Mouse (Mus musculus) intestine, embryonic 16.5 days (tissue): ENCODE measurements around the gene Gm21454. TPM values are rescaled to one million over a fixed set of nuclear protein-coding genes. Genes with fewer than 3 reads are reported as not detected.
"Not testable (repeated sequence)": the region's sequence is repeated elsewhere in the genome, so short reads cannot be mapped to it uniquely, and the experiment has no call there.

Experiments
- ATAC-seq: fragments of 200-750 bp; cut with Nextera tagmentation; 2 replicates; pipeline ENCODE4 v1.8.0; 2017; ENCODE audit warnings: moderate TSS enrichment, moderate library complexity
- H3K27ac ChIP-seq: fragments of 300-500 bp; sonication (generic); 2 replicates; pipeline ENCODE4 v1.5.1; 2014; ENCODE audit warnings: mild to moderate bottlenecking, low read length
- H3K27me3 ChIP-seq: fragments of 300-500 bp; sonication (generic); replicated peaks from 2 replicates; pipeline ENCODE4 v1.6.1; 2014; ENCODE audit warnings: low read length, control low read depth, mixed read lengths; ENCODE audit not compliant: control insufficient read depth, insufficient read depth
- H3K36me3 ChIP-seq: fragments of 300-500 bp; sonication (generic); 2 replicates; pipeline ENCODE4 v1.6.1; 2014; ENCODE audit warnings: low read length, control low read depth; ENCODE audit not compliant: control insufficient read depth, insufficient read depth
- H3K4me1 ChIP-seq: fragments of 300-500 bp; sonication (generic); 2 replicates; pipeline ENCODE4 v1.6.1; 2014; ENCODE audit warnings: low read length, control low read depth, mixed read lengths; ENCODE audit not compliant: control insufficient read depth, insufficient read depth
- H3K4me2 ChIP-seq: fragments of 300-500 bp; sonication (generic); 2 replicates; pipeline ENCODE4 v1.6.1; 2014; ENCODE audit warnings: low read depth, low read length, control low read depth
- H3K4me3 ChIP-seq: fragments of 300-500 bp; sonication (generic); 2 replicates; pipeline ENCODE4 v1.5.1; 2014; ENCODE audit warnings: mild to moderate bottlenecking, low read length
- H3K9ac ChIP-seq: fragments of 300-500 bp; sonication (generic); 2 replicates; pipeline ENCODE4 v1.6.1; 2014; ENCODE audit warnings: low read depth, low read length
- H3K9me3 ChIP-seq: fragments of 300-500 bp; sonication (generic); 2 replicates; pipeline ENCODE4 v1.6.1; 2016; ENCODE audit warnings: low read length, control low read depth; ENCODE audit not compliant: control insufficient read depth
- WGBS: fragments of 180-500 bp; shearing (Covaris S2); extraction: QIAGEN DNeasy Blood & Tissue Kit; methylation state at CpG from one replicate; pipeline ENCODE4 v1.1.7; 2014; 5-methylcytosine and 5-hydroxymethylcytosine counted together
- polyA plus RNA-seq: library from polyadenylated mRNA; unstranded; fragments of >200 nt; fragmentation: Nextera tagmentation; extraction: Ambion mirVana; gene quantifications from 2 replicates; pipeline ENCODE4 v1.2.1, GENCODE M21; 2015

The Gm21454 gene
- polyA plus RNA-seq: not detected in 2 replicates

DNA sequence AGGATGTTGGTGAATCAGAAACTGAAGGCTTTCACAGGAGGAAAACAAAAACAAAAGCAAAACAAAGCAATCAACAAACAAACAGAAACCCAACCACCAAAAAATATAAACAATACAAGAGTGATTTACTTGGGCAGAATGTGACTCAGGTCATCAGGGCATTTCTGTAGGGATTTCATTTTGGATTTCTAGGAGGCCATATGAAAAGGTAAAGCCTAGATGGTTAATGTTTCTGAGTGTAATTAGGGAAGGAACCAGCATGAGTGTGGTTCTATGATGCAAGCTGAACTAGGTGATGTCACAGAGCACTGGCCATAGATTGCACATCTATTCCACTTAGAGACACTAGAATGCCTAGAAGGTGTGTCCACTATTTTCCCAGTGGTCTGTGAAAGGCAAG, at the start of gene Gm21454, which contains the start of gene Gm21440:
Gene Gm21454, plus strand, starts transcription at position 352 of the 400 bp plus-strand sequence.
Gene Gm21440, plus strand, starts transcription at position 301 of the 400 bp plus-strand sequence.
- H3K4me3 ChIP-seq, ATAC-seq, H3K4me1 ChIP-seq, H3K9ac ChIP-seq, H3K27me3 ChIP-seq, H3K9me3 ChIP-seq, H3K27ac ChIP-seq, H3K4me2 ChIP-seq, H3K36me3 ChIP-seq: not testable (repeated sequence)

DNA sequence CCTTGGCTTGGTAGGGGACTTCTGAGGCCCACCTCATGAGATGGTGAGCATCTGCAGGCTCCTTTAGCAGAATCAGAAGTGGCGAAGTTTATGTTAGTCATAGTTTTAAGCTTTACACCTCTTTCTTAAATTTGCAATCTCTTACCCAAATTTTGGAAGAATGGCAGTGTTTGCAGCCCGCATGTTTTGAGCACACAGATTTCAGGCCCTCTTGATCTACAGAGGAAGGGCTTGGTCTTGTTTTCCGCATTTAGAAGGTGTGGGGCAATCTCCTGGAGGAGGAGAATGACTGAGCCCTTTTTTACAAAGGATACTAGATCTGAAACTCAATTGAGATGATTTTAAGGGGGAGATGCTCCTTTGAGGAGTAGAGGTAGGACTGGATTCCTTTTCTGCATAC, 28.4 kb upstream of the Gm21454 start, which contains the start of gene Gm21828:
Gene Gm21828, minus strand, starts transcription at position 101 of the 400 bp plus-strand sequence.
- no CpG with 5 or more reads among the region's 3 CpGs for WGBS

DNA sequence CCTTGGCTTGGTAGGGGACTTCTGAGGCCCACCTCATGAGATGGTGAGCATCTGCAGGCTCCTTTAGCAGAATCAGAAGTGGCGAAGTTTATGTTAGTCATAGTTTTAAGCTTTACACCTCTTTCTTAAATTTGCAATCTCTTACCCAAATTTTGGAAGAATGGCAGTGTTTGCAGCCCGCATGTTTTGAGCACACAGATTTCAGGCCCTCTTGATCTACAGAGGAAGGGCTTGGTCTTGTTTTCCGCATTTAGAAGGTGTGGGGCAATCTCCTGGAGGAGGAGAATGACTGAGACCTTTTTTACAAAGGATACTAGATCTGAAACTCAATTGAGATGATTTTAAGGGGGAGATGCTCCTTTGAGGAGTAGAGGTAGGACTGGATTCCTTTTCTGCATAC, 96.7 kb downstream of the Gm21454 start, which contains the start of gene Gm21725:
Gene Gm21725, minus strand, starts transcription at position 101 of the 400 bp plus-strand sequence.
- H3K4me3 ChIP-seq, H3K27me3 ChIP-seq, H3K4me2 ChIP-seq, H3K9me3 ChIP-seq, ATAC-seq, H3K27ac ChIP-seq, H3K36me3 ChIP-seq, H3K4me1 ChIP-seq, H3K9ac ChIP-seq: not testable (repeated sequence)
- WGBS: no CpG with 5 or more reads among the region's 3 CpGs

More for the DNA sequence above, 28.4 kb upstream of the Gm21454 start, which contains the start of gene Gm21828:
- not testable (repeated sequence) for H3K9ac ChIP-seq, H3K36me3 ChIP-seq, H3K4me1 ChIP-seq, H3K4me3 ChIP-seq, H3K27me3 ChIP-seq, ATAC-seq, H3K4me2 ChIP-seq, H3K9me3 ChIP-seq, H3K27ac ChIP-seq

Other genes starting within 250 kb of the Gm21454 start
- not detected in 2 replicates for gene Gm20807, start 209.6 kb upstream of the Gm21454 start, polyA plus RNA-seq
- not detected in 2 replicates for gene Gm21891, start 119.0 kb upstream of the Gm21454 start, polyA plus RNA-seq
- not detected in 2 replicates for gene Gm21425, start 90.5 kb upstream of the Gm21454 start, polyA plus RNA-seq
- gene Gm21828, start 28.5 kb upstream of the Gm21454 start, polyA plus RNA-seq: not detected in 2 replicates
- not detected in 2 replicates for gene Gm21440, start 51 bp upstream of the Gm21454 start, polyA plus RNA-seq
- gene Gm21725, start 96.6 kb downstream of the Gm21454 start, polyA plus RNA-seq: not detected in 2 replicates
- gene Gm21866, start 213.1 kb downstream of the Gm21454 start, polyA plus RNA-seq: not detected in 2 replicates
- gene Gm20773, start 241.6 kb downstream of the Gm21454 start, polyA plus RNA-seq: not detected in 2 replicates